Mouse (Mus musculus): Measurements from ENCODE around the gene Sgms1.

GRCm38 (mm10) chr19:32346624-32347341, 42.7 kb downstream of the Sgms1 start:
- TF ChIP-seq CTCF (IDR thresholded peaks at IDR 0.05; ENCODE audit: low read depth, low read length) (no peak), POLR2A (IDR thresholded peaks at IDR 0.05; ENCODE audit: borderline replicate concordance, low read depth, low read length) (no peak)
